Mouse (Mus musculus): ENCODE results near the gene Fam136a. TPM values are rescaled to one million over a fixed set of nuclear protein-coding genes. Genes with fewer than 3 reads are reported as not detected.
"Not testable (repeated sequence)": the region's sequence is repeated elsewhere in the genome, so short reads cannot be mapped to it uniquely, and the experiment has no call there.

The Fam136a gene
- 10 to 100 TPM; 16.0 to 16.3 TPM for total RNA-seq (2021)
- long read RNA-seq, experiment 1, transcript Fam136a-201 (3 exons, 1,643 nt): major isoform, 36 of 55 reads
- long read RNA-seq, experiment 1, partial matches to known transcripts: 1 of 55 reads
- long read RNA-seq, experiment 1, other reads (novel, unspliced or antisense): 18 of 55 reads
- long read RNA-seq, experiment 2, transcript Fam136a-201 (3 exons, 1,643 nt): major isoform, 34 of 48 reads
- long read RNA-seq, experiment 2, partial matches to known transcripts: 2 of 48 reads
- long read RNA-seq, experiment 2, other reads (novel, unspliced or antisense): 12 of 48 reads

DNA sequence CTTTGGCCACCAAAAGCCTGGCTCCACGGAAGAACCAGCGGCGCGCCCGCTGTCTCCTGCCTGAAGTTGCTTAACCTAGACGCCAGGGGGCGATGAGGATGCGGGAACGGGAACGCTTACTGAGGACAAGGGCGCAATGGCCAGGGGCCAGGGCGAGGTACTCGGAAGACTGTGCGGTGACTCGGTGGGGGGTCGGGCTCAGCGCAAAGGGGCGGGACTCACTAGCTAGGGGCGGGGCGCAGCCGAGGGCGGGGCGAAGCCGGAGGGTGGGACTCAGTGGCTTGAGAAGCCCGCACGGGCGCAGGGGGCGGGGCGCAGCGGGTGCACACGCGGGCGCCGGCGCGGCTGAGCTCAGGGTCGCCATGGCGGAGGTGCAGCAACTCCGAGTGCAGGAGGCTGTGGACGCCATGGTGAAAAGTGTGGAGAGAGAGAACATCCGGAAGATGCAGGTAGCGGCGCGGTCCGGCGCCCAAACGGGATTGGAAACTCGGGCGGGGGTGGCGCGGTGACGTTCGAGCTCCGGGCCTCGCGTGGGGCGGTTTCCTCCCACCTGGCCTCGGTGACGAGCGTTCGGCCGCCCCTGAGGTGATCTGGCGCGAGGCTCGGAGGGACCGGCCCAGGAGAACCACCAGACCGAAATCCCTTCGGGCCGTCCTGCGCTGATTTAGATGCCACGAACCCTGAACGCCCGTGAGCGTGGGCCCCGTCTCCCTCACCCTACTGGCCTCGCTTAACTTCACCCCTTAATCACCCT lies at the start of gene Fam136a:
Gene Fam136a (plus strand): TSS at position 276 of the 754 bp plus-strand sequence.
- DNase-seq: peak; percentile 95

DNA sequence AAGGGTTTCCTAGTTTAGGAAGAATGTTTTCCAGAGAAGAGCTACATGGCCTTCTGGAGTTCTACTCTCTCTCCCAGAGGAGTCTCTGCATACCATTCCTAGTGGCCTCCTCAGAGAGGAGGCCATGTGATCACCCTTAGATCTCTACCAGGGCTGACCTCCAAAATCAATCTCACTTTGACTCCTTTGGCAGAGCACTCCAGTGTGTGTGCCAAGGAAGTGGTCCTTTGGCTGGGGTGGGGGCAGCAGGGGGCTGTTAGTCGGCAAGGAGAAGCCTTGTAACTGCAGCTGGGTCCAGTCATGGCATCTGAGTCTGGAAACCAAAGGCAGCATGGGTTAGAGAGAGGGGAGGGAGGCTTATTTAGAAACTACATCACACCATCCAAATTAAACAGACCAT lies 48.4 kb upstream of the Fam136a start:
- DNase-seq: no peak

DNA sequence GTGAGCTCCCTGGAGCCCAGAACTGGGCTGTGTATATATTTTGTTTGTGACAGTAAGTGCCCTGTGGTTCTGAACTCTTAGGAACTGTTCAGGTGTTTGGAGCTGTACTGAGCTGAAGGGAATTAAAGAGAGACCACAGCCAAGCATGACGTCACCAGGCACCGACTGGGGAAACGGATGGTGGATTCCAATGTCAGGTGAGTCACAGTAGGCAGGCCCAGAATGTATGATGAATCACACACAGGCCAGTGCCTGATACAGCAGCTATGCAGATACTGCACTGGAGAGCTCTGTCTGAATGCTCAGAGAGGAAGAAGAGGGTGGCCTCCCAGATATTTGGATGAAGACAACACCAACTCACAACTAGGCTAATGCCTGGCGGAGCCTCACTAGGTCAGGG lies 46.6 kb upstream of the Fam136a start:
- no peak for DNase-seq

DNA sequence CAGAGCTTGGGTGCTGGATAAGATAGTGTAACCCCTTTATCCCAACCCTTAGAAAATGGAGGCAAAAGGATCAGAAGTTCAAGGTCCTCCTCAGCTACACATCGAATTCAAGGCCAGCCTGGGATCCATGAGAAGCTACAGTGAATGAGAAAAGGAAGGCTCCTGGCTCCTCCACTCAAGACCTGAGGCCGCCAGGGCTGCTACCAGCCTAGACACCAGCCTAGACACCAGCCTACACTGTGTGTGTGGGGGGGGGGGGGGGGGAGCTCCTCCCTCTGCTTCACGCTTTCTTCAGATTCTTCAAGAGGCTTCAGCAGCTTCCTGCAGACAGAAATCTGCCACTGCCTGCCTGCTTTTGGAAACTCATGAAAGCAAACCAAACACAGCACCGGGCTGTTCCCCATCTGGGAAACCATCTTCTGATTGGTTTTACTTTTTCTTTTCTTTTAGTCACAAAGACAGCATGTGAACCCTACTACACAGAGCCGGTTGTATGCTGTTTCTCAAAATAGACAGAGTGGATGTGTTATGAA lies 43.3 kb upstream of the Fam136a start:
- DNase-seq: no peak

DNA sequence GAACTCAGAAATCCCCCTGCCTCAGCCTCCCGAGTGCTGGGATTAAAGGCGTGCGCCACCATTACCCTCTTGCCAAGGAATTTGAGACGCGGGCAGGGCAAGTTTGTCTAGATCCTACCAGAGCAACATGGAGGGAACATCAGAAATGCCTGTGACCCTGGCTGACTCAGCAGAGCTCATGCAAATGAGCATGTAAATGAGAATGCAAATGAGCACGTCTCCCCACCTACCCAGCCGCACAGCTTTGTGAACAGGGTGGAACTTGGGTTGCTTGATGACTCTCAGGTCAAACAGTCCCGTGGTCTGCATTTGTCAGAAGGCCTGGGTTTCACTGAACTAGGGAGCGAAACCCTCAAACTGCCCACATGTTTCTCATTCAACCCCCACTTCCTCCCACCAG lies 42.5 kb upstream of the Fam136a start:
- no peak for DNase-seq

DNA sequence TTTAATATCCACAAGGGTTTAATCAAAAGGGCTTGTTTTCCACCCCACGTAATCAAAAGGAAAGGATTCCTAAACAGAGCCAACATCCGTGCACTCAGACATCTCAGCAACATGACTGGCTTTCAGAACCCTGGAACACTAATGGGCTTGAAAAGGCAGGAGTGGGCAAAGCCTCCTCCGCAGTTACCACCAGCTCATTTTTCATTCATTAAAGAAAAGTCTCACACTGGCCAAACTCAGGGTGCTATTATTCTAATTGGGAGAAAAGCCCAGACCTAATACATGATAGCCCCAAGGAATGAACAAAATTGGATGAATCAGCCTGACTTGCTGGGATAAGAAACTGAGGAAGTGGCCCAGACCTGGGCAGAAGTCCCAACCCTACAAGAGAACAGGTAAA lies 41.0 kb upstream of the Fam136a start:
- no peak for DNase-seq

DNA sequence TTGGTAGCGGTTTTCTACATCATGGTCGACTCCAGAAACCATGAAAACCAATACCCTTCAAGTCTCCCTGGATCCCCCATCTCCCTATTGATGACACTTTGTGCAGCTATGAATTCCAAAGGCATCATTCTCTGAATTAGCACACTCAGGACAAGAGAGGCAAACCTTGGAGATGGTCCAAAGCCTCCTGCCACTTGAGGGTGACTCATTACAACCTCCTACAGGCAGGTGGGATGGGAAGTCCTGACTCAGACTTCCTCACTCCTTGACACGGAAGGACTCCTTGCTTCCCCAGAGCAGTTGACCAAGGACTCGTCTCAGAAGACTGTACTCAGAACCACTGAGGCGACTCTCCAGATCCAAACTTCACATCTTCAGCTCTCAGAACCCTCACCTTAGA lies 39.8 kb upstream of the Fam136a start:
- DNase-seq: no peak

DNA sequence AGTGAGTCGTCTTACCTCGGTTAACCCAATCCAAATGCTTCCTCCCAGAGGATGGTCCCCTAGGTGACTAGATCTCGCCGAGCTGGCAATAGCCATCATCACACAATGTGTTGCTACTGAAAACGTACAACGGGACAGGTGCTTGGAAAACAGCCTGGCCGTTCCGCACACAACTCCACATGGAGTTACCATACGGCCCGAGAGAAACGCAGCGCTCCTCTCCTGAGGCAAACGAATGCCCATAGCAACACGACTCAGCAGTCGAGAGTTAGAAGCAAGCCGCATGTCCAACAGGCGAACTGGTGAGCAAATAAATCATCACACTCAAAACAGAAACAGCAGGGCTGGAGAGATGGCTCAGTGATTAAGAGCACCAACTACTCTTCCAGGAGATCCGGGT lies 38.6 kb upstream of the Fam136a start:
- no peak for DNase-seq

DNA sequence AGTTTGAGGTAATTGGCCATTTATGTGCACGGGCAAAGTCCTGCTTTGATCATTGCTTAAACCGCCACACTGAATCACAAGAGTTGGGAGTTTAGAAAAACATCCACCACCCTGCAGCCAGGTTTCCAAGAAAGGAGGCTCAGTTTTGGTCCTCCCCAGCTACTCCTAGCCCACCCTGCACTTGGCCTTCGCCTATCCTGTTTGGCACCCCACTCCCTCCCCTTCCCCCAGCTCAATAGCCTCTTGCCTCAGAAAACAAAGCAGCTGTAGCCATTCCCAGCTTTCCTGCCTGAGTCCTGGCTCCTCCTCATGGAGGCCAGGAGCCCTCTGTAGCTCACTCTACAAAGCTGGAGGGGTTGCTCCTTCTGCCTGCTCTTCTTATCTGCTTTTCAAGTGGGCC lies 37.1 kb upstream of the Fam136a start:
- no peak for DNase-seq

DNA sequence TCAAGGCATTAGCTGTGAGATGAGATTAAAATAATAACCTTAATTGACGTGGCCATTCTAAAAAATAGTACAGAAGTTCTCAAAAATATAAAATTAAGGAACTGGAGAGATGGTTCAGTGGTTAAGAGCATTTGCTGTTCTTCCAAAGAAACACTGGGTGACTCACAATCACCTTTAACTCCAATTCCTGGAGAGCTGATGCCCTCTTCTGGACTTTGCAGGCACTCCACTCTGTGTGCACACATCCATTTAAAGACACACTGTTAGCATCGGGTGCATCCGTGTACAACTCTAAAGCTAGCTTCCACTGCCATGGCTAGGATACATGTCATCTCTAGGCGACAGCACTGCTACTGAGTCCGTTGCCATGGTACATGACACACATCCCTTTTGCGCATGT lies 35.5 kb upstream of the Fam136a start:
- DNase-seq: no peak

DNA sequence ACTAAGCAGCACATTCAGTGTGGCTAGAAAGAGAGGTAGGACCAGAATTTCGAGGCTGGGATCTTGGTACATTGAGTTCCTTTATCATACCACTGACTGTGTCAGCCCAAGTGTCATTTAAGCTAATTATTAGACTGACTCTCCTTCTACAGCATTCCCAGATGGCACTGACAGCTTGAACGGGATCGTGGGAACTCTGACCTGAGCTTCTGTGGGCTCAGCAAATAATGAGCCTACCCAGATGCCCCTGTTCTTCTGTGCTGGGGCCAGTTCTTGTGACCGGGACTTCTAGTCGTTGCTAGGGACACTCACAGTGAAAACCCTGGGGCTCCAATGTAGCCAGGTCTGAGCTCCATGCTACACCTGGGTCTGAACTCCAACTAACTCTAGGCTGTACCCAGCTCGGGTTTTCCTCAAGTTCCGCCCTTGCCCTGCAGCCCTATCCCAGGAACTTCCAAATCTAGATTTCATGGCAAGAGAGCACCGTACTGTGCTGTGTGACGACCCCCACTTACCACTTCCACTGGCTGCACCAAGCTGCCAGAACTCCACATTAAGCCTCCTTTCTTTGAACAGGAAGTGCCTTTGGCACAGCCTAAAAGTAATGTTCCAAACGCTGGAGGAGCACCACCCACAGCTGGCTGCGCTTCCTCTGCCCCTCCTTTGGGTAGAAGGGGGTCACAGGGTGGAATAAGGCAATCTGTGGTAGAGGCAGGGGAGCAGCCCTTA lies 30.2 kb upstream of the Fam136a start:
- no peak for DNase-seq

DNA sequence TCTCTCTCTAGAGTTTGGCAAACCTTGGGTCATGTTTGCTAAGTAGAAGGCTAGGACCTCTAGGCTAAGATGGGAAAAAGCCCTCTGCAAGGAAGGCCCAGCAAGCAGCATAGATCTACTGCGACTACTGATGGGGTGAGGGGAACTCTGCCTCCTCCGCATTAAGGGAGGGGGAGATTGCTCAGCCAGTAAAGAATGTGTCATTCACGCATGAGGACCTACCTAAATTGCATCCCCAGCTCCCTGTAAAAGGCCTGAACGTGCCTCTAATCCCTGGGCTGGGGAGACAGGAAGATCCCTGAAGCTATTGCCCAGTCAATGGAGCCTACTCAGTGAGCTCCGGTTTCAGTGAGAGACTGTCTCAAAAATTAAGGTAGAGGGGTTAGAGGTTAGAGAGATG lies 29.6 kb upstream of the Fam136a start:
- DNase-seq: no peak

DNA sequence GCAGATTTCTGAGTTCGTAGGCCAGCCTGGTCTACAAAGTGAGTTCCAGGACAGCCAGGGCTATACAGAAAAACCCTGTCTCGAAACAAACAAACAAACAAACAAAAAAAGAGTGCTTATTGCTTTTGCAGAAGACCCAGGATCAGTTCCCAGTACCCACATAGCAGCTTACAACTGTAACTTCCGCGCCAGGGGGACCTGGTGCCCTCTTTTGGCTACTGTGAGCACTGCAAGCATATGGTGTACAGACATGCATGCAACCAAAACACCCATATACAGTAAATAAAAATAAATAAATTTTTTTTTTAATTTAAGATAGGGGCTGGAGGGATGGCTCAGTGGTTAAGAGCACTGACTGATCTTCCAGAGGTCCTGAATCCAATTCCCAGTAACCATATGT lies 29.1 kb upstream of the Fam136a start:
- DNase-seq: not testable (repeated sequence)

DNA sequence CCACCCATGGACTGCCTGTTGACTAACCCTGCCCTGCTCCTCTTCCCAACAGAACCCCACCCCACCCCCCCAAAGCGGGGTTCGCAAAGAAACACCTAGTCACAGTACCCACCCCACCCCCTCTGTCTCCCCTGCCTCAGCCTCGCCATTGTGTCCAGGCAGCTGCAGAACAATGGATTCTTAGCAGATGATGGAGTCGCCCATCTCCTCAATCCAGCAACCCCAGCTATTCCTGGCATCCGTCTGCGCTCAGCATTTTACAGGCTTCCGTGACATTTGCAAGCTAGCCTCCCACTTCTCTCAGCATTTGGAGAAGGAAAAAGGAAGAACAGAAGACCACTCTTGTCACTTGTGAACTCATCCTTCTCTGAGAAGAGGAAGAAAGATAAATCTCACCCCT lies 21.8 kb upstream of the Fam136a start:
- DNase-seq: no peak

DNA sequence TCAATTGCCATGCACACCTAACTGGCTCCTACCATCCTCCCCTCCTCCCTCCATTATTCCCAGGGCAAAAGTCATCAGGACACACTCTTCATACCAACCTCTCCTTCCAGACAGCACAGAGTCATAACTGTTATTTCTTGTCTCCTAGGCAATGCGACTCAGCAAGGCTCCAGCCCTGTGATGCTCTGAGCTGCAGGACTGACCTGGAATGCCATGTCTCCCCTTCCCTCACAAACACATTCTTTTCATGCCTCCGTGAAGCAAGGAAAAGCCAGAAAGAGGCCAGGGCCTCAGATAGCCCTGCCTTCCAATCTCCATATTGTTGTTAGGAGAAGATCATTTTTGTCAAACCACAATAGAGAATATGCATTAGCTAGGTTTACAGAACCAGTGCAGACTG lies 19.4 kb upstream of the Fam136a start:
- no peak for DNase-seq

DNA sequence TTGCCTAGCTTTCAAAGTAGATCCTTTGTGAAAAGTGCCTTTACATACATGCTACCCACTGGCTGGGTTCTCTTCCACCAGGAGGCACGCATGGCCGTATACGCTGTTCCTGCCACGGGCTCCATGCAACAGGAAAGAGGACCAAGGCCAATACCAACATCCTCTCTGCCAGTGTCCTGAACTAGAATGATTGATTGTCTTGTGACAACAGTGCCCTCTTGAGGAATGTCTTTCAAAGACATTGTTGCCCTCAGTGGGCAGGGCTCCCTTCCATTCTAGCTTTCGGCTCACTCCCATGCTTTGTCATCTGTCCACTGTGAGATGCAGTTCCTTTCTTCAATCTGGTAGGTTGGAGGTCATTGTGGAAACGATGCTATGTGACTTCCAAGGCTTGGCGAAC lies 16.2 kb upstream of the Fam136a start:
- DNase-seq: no peak

DNA sequence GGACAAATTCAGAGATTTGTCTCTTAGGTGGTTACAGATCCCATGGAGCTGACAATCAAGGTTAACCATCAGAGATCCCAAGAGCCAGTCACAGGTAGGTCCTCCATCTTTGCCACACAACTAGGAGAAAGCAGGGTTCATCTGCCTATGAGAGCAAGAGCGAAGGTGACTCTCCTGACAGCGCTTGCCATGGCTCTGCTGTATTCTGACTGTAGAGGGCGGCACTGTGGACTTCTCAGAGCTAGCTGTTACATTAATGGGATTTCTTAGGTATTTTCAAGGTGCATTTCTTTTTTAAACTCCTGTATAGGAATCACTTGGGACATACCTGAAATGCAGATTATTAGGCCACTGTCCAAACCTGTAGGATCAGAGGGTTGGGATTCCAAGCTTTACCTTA lies 10.5 kb upstream of the Fam136a start:
- DNase-seq: no peak

DNA sequence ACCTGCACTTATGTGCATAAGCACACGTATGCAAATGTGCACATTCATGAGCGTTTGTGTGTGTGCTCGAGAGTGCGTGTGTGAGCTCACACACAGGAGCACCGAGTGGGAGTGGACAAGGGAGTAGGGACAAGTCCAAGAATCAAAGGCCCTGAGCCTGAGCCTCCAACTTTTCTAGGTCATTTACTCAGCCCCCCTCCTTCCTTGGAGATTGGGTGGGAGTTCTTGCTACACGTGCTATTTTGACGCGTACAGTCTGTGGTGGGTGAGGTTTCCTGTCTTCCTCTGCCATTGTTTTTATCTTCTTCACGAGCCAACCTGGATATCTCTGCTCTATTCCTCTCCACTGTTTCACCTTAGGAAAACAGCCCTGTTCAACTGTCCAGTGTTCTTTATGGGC lies 8.5 kb upstream of the Fam136a start:
- no peak for DNase-seq

DNA sequence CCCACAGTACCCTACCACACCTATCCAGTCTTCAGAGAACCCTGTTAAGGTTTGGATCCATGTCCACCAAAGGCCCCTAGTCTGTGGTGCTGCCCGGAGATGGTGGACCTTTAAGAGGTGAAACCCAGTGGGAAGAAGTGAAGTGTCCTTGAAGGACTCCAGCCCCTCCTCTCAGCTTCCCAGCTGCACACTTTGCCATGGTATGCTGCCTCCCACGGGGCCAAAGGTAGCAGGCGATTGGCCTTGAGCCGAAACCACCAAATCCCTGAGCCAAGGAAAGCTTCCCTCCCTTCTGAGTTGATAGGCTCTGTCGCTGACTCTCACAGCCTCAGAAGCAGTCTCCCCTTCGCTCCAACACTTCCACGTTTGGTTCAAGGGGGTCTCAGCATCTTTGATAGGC lies 4.8 kb upstream of the Fam136a start:
- DNase-seq: no peak

DNA sequence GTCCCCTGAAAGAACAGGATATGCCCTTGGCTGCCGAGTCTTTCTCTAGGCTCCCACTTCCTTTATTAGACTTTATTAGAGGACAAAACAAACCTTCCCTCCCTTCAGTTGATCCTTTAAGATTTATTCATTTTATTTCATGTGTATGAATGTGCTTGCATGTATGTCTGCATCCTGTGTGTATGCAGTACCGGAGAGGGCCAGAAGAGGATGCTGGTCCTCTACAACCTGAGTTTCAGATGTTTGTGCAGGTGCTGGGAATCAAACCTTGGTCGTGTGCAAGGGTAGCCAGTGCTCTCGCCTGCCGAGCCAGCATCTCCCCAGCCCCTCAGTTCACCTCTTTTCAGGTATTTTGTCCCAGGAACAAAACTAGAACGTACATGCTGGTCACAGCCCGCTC lies 4.1 kb upstream of the Fam136a start:
- DNase-seq: no peak

DNA sequence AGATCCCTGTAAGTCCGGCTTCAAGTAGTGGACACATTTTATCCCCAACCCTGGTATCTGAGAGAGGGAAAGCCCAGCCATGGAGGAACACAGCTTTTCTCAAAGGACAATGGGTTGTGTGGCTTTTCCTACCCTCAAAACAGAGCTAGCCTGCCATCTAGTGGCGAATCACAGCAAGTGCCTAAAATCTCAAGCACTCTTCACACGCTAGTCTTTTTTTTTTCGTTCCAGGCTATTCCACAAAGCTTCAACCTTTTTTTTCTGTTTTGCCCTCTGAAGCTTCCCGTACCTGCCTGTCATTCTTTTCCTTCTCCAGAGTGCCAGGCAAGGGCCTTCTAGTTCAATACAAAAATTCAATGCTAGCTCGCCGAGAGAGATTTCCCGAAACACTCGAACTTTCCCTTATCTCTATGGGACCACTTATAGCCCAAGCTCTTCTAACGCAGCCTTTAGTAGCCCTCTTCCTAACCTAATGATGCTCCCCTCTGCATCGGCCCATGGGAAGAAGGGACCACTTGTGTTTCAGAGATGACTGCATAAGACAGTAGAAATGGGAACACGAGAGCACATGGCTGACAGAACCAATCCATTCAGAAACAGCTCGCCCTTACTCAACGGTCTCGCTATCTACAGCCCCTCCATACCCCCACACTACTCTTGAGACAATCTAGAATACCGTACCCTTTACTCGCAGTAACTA lies 854 bp upstream of the Fam136a start:
- peak; percentile 52 for DNase-seq

DNA sequence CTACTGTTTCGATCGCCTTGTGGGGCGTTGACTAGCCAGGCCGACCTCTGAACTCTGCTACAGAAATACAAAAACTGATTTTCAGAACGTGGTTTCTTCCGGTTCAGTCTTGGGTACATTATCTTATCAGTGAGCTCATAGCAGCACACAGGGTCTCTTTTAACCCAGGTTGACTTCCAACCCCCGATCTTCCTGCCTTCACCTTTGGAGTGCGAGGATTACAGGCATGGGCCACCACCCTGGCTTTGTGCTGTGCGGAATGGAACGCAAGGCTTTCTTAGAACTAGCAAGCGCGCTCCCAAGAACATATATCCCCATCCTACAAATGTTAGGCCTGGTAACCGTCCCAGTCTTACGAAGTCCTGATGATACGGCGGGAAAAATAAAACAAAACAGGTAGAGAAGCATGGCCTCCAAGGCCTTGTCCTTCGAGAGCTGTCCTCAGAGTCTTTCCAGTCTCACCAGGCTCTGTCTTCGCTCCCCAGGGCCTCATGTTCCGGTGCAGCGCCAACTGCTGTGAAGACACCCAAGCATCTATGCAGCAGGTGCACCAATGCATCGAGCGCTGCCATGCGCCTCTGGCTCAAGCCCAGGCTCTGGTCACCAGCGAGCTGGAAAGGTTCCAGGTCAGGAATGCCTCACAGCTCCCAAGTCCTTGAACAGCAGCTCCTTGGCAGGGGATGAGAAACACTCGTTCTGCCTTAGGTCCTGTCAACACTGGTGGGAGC lies 843 bp downstream of the Fam136a start:
- peak; percentile 30 for DNase-seq
